Mouse (Mus musculus): ENCODE measurements at regions not wholly inside any gene's neighbourhood (a gene's known extent, or its start where the extent isn't known, plus 50 kb on each side); places are given as distances from the start of the nearest gene placed in this dataset.

GRCm38 (mm10) chr3:120898258-120898657 is 273.2 kb downstream of the Rwdd3 start:
- DNase-seq (ENCODE audit: extremely low spot score): no peak

- no peak for DNase-seq (ENCODE audit: extremely low spot score)
Observed at GRCm38 (mm10) chr3:120897758-120898157, 273.7 kb downstream of the Rwdd3 start.

- DNase-seq (ENCODE audit: extremely low spot score): no peak
Observed at GRCm38 (mm10) chr3:120897221-120897620, 274.3 kb downstream of the Rwdd3 start.

- no peak for DNase-seq (ENCODE audit: extremely low spot score)
Observed at GRCm38 (mm10) chr3:120886063-120886841, 285.2 kb downstream of the Rwdd3 start.

GRCm38 (mm10) chr3:120885401-120885800 is 286.1 kb downstream of the Rwdd3 start:
- no peak for DNase-seq (ENCODE audit: extremely low spot score)

GRCm38 (mm10) chr3:120884189-120884588 is 287.3 kb downstream of the Rwdd3 start:
- DNase-seq (ENCODE audit: extremely low spot score): no peak

- DNase-seq (ENCODE audit: extremely low spot score): no peak
Observed at GRCm38 (mm10) chr3:120883650-120884049, 287.8 kb downstream of the Rwdd3 start.

GRCm38 (mm10) chr3:120879409-120879808 is 292.1 kb downstream of the Rwdd3 start:
- DNase-seq (ENCODE audit: extremely low spot score): no peak

GRCm38 (mm10) chr3:120875740-120876139 is 295.8 kb downstream of the Rwdd3 start:
- no peak for DNase-seq (ENCODE audit: extremely low spot score)

- DNase-seq (ENCODE audit: extremely low spot score): no peak
Observed at GRCm38 (mm10) chr3:120865036-120865435, 306.5 kb downstream of the Rwdd3 start.

- DNase-seq (ENCODE audit: extremely low spot score): no peak
Observed at GRCm38 (mm10) chr3:120861641-120862040, 309.9 kb downstream of the Rwdd3 start.

GRCm38 (mm10) chr3:120858281-120858680 is 313.2 kb downstream of the Rwdd3 start:
- DNase-seq (ENCODE audit: extremely low spot score): no peak

- no peak for DNase-seq (ENCODE audit: extremely low spot score)
Observed at GRCm38 (mm10) chr3:120854322-120854721, 317.2 kb downstream of the Rwdd3 start.

GRCm38 (mm10) chr3:120843623-120844022 is 327.9 kb downstream of the Rwdd3 start:
- no peak for DNase-seq (ENCODE audit: extremely low spot score)

- no peak for DNase-seq (ENCODE audit: extremely low spot score)
Observed at GRCm38 (mm10) chr3:120823536-120823935, 348.0 kb downstream of the Rwdd3 start.

GRCm38 (mm10) chr3:120811901-120812300 is 359.6 kb downstream of the Rwdd3 start:
- no peak for DNase-seq (ENCODE audit: extremely low spot score)

GRCm38 (mm10) chr3:120810527-120810926 is 361.0 kb downstream of the Rwdd3 start:
- DNase-seq (ENCODE audit: extremely low spot score): no peak

GRCm38 (mm10) chr3:120810048-120810447 is 361.4 kb downstream of the Rwdd3 start:
- no peak for DNase-seq (ENCODE audit: extremely low spot score)

GRCm38 (mm10) chr3:120786659-120787058 is 384.8 kb downstream of the Rwdd3 start:
- DNase-seq (ENCODE audit: extremely low spot score): no peak

GRCm38 (mm10) chr3:120781486-120781885 is 390.0 kb downstream of the Rwdd3 start:
- no peak for DNase-seq (ENCODE audit: extremely low spot score)

GRCm38 (mm10) chr3:120779091-120779490 is 392.4 kb downstream of the Rwdd3 start:
- DNase-seq (ENCODE audit: extremely low spot score): no peak

GRCm38 (mm10) chr3:120774951-120775350 is 396.5 kb downstream of the Rwdd3 start:
- no peak for DNase-seq (ENCODE audit: extremely low spot score)

GRCm38 (mm10) chr3:120761681-120762080 is 409.8 kb downstream of the Rwdd3 start:
- no peak for DNase-seq (ENCODE audit: extremely low spot score)

GRCm38 (mm10) chr3:120761223-120761622 is 410.3 kb downstream of the Rwdd3 start:
- no peak for DNase-seq (ENCODE audit: extremely low spot score)
